Mouse (Mus musculus): Measurements from ENCODE around the gene St6galnac5.
A peak's percentile ranks its signal among the peaks of the same experiment; 100 is the strongest.
"Not testable (repeated sequence)": the region's sequence is repeated elsewhere in the genome, so short reads cannot be mapped to it uniquely, and the experiment has no call there.

Gene St6galnac5

DNA sequence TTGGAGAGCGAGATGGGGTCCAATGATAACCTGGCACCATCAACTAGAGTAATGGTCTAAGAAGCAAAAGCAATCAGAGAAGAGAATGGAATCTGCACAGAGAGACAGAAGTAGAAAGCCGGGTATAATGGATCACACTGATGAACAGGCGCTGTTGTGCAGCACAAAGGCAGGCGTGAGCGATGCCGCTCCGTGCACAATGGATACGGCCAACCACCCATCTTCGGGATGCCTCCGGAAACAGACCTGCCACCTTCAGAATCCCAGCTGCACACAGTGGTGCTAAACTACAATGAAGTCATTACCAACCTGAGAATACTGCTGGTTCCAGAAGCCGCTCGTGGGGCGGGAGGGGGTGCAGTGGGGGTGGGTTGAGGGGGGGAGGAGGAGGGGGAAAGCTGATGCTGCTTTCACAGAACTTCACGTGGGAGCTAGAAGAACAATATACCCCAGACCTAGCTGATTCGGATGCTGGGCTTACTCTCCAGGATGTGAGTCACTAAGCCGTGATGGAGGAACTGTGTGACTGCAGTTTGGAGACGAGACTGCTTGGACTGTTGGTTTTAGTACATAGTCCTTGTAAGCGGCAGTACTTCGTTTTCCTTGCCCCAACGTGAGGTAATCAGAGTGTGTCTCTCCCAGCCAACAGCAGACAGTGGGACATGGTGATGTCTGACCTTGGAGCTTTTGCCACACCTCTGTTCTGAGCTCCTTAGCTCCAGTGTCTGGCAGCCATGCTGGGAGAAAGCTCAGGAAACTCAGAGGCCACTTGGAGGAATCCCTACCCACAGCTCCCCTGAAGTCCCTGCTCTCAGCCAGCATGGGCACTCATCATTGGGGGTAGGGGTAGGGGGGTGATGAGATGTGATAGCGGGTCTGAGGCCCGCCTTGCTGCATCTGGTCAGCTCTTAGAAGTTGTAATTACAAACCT lies 115.7 kb downstream of the St6galnac5 start:
- DNase-seq: no peak

DNA sequence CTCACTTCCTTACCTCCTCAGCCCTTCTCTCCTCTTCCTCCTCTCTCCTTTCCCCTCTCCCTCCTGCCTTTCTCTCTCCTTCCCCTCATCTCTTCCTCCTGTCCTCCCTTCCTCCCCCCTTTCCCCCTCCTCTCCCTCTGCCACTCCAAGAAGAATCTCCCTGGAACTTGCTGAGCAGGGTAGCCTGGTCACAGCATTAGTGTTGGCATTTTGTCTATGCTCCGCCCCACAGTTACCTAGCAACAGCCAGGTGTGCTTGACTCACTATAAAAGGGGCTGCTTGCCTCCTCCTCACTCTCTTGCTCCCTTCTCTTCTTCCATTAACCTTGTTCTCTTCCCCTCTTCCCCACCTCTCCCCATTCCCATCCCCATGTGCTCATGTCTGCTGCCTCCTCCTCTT lies 120.1 kb downstream of the St6galnac5 start:
- DNase-seq: no peak

DNA sequence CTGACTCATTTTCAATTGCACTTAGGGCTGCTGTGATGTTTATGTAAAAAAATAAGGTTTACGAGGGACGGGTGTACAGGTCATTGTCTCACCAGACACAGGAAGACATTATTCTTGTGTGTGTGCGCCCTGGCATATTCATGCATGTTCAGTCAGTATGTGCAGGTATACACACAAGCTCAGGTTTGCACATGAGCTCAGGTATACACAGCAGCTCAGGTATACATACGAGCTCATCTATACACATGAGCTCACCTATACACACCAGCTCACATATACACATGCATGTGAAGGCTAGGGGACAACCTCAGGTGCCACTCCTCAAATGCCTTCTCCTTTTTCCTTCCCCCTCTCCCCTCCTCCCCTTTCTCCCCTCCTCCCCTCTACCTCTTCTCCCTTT lies 120.6 kb downstream of the St6galnac5 start:
- no peak for DNase-seq

DNA sequence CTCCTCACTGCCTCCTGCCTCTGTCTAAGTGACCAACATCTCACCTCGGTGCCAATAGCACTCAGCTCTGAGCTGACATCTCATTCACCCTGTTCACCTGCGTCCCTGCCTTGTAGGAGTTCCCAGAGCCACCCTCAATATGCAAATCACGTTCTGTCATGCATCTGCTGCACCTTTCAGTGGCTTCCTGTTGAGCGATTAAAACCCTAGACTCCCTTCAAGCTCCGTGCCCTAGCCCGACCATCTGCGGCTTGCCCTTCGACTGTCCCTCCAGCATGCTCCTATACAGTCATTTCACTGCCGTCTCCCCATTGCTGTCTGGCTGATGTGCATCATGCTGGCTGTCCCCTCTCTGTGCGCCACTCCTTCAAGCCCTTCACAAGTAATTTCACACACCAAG lies 126.0 kb downstream of the St6galnac5 start:
- no peak for DNase-seq

DNA sequence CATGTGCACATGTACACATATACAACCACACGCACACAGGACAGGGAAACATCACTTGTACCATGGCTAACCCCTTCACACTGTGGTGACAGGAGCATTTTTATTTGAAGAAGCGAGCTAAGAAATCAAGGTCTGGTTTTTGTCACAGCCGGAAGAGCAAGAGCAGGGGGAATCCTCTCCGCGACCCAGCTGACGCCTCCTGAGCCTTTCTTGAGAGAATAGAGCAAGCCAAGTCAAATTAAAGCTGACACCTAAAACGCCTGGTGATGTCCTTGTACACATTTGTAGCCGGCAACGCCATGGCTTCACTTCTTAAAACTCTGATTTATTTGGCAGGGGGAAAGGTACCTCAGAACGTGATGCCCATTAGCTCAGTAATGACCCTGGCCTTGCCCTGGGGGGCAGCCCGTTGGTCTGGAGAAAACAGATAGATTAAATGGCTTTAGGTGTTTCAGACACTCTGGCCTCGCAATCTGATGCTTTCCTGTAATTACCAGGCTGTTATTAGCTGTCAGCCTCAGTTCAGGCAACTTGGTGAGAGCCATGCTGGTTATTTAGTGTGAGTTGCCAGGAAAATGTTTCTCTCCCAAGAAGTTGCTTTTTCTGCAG lies 126.9 kb downstream of the St6galnac5 start:
- DNase-seq: no peak

GRCm38 (mm10) chr3:152843925-152844324 lies 138.1 kb downstream of the St6galnac5 start:
- DNase-seq: no peak

DNA sequence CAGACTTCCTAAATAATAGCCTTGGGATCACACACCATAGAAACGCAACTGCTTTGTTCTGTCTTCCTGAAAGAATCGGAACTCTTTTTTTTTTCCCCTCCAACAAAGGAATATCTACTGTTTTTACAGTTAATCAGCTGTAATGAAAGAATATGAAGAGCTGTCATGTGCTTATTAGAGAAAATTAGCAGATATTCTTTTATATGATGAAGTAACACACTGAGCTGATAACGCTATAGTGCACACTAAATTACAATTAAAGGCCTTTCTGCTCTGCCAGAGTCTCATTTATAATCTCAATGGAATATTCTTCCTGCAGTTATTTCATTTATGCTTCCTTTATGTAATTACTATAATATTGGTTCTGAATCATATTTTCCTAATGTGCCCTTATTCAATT lies 139.4 kb downstream of the St6galnac5 start:
- no peak for DNase-seq

DNA sequence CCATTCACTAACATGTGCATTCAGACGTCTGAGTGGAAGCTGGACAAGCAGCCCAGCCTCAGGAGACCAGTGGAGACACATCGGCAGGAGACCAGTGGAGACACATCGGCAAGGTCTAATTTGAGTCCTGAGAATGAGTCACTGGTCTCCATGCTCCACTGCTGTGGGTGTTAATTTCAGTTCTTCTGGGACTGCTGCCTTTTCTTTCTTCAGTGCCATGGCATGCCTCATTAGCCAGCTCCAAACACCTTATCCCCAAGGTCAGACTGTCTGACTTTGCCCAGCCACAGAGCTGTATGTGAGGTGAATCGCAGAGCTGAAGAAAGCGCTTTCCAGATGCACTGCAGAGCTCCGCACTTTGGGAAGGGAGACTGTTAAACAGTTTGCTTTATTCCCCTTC lies 140.8 kb downstream of the St6galnac5 start:
- no peak for DNase-seq

DNA sequence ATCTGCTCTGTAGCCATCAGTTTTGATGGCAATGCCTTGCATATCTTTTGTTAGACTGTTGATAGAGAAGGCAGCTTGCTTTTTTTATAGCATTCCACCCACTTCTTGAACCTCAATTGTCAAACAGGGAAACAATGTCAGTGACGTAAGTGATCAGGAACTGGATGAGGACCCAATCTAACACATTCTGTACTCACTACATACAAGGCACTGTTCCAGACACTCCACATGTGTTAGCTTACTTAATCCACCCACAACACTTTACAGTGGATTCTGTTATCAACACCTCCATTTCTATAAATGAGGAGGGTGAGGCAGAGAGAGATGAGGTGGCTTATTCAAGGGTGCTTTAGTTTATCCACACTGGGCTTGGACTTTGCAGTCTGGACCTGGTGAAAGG lies 144.1 kb downstream of the St6galnac5 start:
- DNase-seq: no peak

DNA sequence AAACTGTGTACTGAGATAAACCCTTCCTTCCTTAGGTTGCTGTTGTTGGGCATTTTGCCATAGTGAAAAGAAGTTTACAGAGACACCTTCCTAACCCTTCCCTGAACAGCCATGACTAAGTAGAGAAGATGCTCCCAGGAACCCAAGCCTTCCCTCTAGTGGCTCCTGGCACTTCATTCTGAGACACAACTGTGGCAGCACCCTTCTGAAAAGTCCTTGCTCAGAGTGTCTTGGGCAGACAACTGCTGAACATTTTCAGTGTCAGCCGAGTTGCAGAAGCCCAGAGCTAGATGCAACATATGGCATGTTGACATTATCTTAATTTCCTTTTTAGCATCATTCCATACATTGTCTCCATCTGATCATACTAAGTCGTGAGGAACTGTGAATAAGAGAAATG lies 144.6 kb downstream of the St6galnac5 start:
- no peak for DNase-seq

DNA sequence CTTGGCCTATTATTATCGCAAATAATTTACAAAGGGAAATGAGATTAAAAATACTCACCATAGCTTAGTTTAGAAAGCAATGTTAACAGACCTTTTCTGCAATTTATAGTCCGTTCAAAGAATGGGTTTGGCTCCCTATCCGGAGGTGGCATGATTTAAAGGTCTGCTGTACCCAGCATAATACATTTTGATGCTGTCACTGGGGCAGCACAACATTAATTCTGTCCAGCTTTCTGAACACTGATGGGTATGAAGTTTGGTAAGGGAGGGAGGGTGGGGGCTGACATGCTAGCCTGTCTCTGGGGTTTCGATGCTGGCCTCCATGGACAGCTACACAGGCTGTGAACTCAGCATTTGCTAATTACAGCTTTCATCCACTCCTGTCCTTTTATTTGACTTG lies 149.6 kb downstream of the St6galnac5 start:
- no peak for DNase-seq

GRCm38 (mm10) chr3:152831974-152832373 lies 150.1 kb downstream of the St6galnac5 start:
- DNase-seq: no peak

DNA sequence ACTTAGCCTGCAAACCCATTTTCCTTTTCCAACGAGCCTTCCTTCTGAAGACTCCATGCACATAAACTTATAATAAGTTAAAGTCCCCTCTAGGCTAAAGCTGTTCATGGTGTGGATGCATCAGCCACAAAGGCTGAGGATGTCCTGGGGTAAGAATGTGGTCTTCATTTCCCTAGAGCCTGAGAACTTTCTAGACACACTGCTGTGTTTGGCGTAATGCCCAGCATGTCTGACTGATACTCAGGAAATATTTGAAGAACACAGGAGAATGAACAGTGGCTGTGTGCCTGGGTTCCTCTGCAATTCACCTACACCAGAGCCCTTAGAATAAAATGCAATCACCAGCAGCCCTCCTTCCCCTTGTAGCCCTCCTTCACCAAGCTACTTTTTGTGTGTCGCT lies 150.7 kb downstream of the St6galnac5 start:
- peak; percentile 7 for DNase-seq

DNA sequence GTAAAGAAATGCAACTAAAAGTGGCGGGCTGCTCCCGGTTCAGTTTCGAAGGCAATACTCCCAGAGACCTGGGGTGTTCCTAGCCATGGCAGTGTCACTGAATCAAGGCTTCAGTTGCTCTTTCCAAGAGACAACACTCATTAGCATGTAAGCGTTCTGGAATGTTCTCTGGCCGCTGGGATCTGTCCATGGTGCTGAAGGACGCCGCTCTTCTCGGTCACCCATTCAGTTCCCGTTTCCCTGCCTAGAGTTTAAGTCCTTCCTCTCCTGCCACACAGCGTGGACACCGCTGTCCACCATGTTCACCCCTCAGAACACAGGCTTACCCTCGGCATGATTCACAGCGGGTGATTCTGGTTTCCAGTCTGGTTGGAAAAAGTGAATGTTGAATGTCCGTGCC lies 160.8 kb downstream of the St6galnac5 start:
- peak; percentile 63 for DNase-seq

GRCm38 (mm10) chr3:152820406-152820805 lies 161.6 kb downstream of the St6galnac5 start:
- no peak for DNase-seq

DNA sequence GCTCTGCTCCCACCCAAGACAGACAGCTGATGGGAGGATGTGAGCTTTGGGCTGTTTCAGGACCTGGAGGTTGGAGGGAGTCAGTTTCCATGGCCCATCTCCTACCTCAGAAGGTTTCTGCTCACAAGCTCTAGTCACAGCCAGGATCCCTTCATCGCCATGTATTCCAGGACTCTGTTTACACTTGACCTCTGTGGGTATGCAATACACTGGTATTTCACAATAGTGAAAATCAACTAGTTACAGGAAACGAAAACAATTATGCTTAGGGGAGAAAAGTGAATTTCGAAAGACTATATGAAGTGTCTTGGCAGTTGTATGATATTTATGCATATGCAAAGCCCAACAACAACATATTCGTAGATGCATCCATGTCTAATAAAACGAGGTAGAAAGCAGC lies 166.9 kb downstream of the St6galnac5 start:
- no peak for DNase-seq

- DNase-seq: no peak
These were observed 168.1 kb downstream of the St6galnac5 start for GRCm38 (mm10) chr3:152813905-152814304.

GRCm38 (mm10) chr3:152799738-152800431 lies 182.2 kb downstream of the St6galnac5 start:
- DNase-seq: peak; percentile 57

DNA sequence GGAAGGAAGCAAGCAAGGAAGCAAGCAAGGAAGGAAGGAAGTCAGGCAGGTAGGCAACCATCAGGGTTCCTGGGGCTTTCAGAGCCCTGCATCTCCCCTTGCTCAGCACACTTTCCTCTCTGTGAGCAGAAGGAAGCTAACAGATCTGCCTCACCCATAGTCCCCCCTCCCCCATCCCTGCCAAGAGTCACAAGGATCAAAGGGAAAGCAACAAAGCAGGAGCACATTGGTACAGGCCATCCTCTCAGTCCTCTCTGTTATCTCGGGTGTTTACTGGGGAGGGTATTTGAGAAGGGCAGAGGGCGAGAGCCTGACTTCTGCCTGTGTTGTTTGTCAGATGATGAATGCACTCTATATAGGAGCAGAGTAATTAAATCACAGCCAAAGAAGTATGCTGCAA lies 184.7 kb downstream of the St6galnac5 start:
- DNase-seq: no peak

DNA sequence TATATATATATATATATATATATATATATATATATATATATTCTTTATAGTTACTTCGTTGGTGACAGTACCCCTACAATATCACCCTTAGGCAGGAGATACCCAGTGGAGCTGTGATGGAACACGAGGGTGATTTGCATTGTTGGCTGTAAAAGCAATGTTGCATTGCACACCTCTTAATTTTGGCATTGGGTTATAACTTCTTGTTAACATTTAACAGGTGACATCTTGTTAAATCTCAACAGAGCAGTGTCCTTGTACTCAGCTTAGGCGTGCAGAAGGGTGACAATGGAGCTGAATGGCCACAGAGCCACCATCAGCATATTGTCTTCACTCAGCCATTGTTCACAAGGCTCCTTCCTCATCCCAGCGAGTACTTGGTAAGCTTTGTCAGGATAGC lies 185.8 kb downstream of the St6galnac5 start:
- DNase-seq: no peak

DNA sequence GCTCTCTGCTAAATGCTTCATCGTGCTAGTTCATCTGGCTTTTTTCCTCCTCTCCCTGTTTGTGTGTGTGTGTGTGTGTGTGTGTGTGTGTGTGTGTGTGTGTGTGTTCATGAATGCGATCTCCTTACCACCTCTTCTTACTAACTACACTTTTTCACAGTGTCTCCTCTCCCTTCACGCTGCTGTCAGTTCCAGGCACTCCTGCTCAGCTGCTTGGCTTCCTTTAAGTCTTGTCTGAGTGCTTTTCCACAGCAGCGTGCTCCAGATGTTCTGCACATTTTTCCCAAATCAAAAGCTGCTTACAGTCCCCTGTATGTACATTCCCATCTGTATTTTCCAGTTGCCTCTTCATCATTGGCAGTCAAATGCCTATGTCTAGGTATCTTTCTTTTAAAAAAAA lies 189.0 kb downstream of the St6galnac5 start:
- no peak for DNase-seq

- peak; percentile 42 for DNase-seq
These were observed 189.4 kb downstream of the St6galnac5 start for GRCm38 (mm10) chr3:152792601-152793000.

GRCm38 (mm10) chr3:152788301-152788953 lies 193.6 kb downstream of the St6galnac5 start:
- not testable (repeated sequence) for DNase-seq
